Mouse (Mus musculus): ENCODE data around the gene Cfap57.

Cfap57 gene

GRCm38 (mm10) chr4:118612619-118613018 is 8.0 kb downstream of the Cfap57 start:
- TF ChIP-seq POU5F1 (IDR thresholded peaks at IDR 0.05; ENCODE audit: borderline replicate concordance, low read length) (no peak), CTCF (conservative IDR thresholded peaks at IDR 0.05; ENCODE audit: low read length) (peak; percentile 89)
- Histone ChIP-seq H3K4me3 (replicated peaks; ENCODE audit: low read length) (no peak overlapping the region), H3K4me1 (replicated peaks; ENCODE audit: low read depth, low read length) (peaks cover 5% of the 10 kb centered on the region; the same call in 1 of the 2 replicates), H3K9me3 (ENCODE audit: low read length) (no peaks in the 10 kb centered on the region), H3K36me3 (ENCODE audit: insufficient read depth, low read length) (no peaks in the 10 kb centered on the region), H3K27me3 (ENCODE audit: insufficient read depth, low read length) (peaks cover 27% of the 10 kb centered on the region)

- Histone ChIP-seq H3K4me3 (replicated peaks; ENCODE audit: low read length) (no peak overlapping the region), H3K4me1 (replicated peaks; ENCODE audit: low read depth, low read length) (peaks cover 5% of the 10 kb centered on the region; the same call in 1 of the 2 replicates), H3K9me3 (ENCODE audit: low read length) (no peaks in the 10 kb centered on the region), H3K27me3 (ENCODE audit: insufficient read depth, low read length) (peaks cover 26% of the 10 kb centered on the region), H3K36me3 (ENCODE audit: insufficient read depth, low read length) (no peaks in the 10 kb centered on the region)
- TF ChIP-seq POU5F1 (IDR thresholded peaks at IDR 0.05; ENCODE audit: borderline replicate concordance, low read length) (no peak), CTCF (conservative IDR thresholded peaks at IDR 0.05; ENCODE audit: low read length) (no peak), NANOG (IDR thresholded peaks at IDR 0.05; ENCODE audit: borderline replicate concordance, low read length) (no peak)
These were observed 10.7 kb downstream of the Cfap57 start for GRCm38 (mm10) chr4:118609836-118610235.

GRCm38 (mm10) chr4:118604065-118604464 is 16.5 kb downstream of the Cfap57 start:
- TF ChIP-seq NANOG (IDR thresholded peaks at IDR 0.05; ENCODE audit: borderline replicate concordance, low read length) (no peak), CTCF (conservative IDR thresholded peaks at IDR 0.05; ENCODE audit: low read length) (no peak), POU5F1 (IDR thresholded peaks at IDR 0.05; ENCODE audit: borderline replicate concordance, low read length) (no peak)
- peaks cover 21% of the 10 kb centered on the region for H3K9me3 ChIP-seq (ENCODE audit: low read length)
- peaks cover 8% of the 10 kb centered on the region for H3K4me1 ChIP-seq (replicated peaks; ENCODE audit: low read depth, low read length)
- no peaks in the 10 kb centered on the region for H3K36me3 ChIP-seq (ENCODE audit: insufficient read depth, low read length)
- no peak overlapping the region for H3K4me3 ChIP-seq (replicated peaks; ENCODE audit: low read length)
- peaks cover 15% of the 10 kb centered on the region for H3K27me3 ChIP-seq (ENCODE audit: insufficient read depth, low read length)

- no peak for TF ChIP-seq CTCF (conservative IDR thresholded peaks at IDR 0.05; ENCODE audit: low read length)
- TF ChIP-seq POU5F1 (IDR thresholded peaks at IDR 0.05; ENCODE audit: borderline replicate concordance, low read length), result no peak
- TF ChIP-seq NANOG (IDR thresholded peaks at IDR 0.05; ENCODE audit: borderline replicate concordance, low read length), result no peak
- H3K4me3 ChIP-seq (replicated peaks; ENCODE audit: low read length), result no peak overlapping the region
- H3K4me1 ChIP-seq (replicated peaks; ENCODE audit: low read depth, low read length), result peaks cover 59% of the 10 kb centered on the region
- H3K27me3 ChIP-seq (ENCODE audit: insufficient read depth, low read length), result peaks cover 12% of the 10 kb centered on the region; the same call in 1 of the 2 replicates
- H3K36me3 ChIP-seq (ENCODE audit: insufficient read depth, low read length), result no peaks in the 10 kb centered on the region
- H3K9me3 ChIP-seq (ENCODE audit: low read length), result peaks cover 14% of the 10 kb centered on the region
These were observed 30.8 kb downstream of the Cfap57 start for GRCm38 (mm10) chr4:118589733-118590130.

GRCm38 (mm10) chr4:118589053-118589732 is 31.4 kb downstream of the Cfap57 start:
- Histone ChIP-seq H3K9me3 (ENCODE audit: low read length) (peaks cover 14% of the 10 kb centered on the region), H3K36me3 (ENCODE audit: insufficient read depth, low read length) (no peaks in the 10 kb centered on the region), H3K4me1 (replicated peaks; ENCODE audit: low read depth, low read length) (peaks cover 58% of the 10 kb centered on the region), H3K27me3 (ENCODE audit: insufficient read depth, low read length) (peaks cover 16% of the 10 kb centered on the region; the same call in 1 of the 2 replicates), H3K4me3 (replicated peaks; ENCODE audit: low read length) (0 out of 2 replicates have a peak overlapping the region, but pooled peaks have one; percentile 11)
- TF ChIP-seq POU5F1 (IDR thresholded peaks at IDR 0.05; ENCODE audit: borderline replicate concordance, low read length) (no peak), NANOG (IDR thresholded peaks at IDR 0.05; ENCODE audit: borderline replicate concordance, low read length) (0 out of 2 replicates have a peak, but pooled peaks have one; percentile 9), CTCF (conservative IDR thresholded peaks at IDR 0.05; ENCODE audit: low read length) (no peak)

- H3K4me3 ChIP-seq (replicated peaks; ENCODE audit: low read length), result no peak overlapping the region
These were observed 37.9 kb downstream of the Cfap57 start for GRCm38 (mm10) chr4:118582629-118583028.

GRCm38 (mm10) chr4:118581508-118581907 is 39.1 kb downstream of the Cfap57 start:
- Histone ChIP-seq H3K27me3 (ENCODE audit: insufficient read depth, low read length) (peaks cover 52% of the 10 kb centered on the region), H3K9me3 (ENCODE audit: low read length) (peaks cover 7% of the 10 kb centered on the region; the same call in 1 of the 2 replicates), H3K36me3 (ENCODE audit: insufficient read depth, low read length) (no peaks in the 10 kb centered on the region), H3K4me3 (replicated peaks; ENCODE audit: low read length) (peak overlapping the region; percentile 3; the same call in 1 of the 2 replicates), H3K4me1 (replicated peaks; ENCODE audit: low read depth, low read length) (peaks cover 44% of the 10 kb centered on the region)
- TF ChIP-seq CTCF (conservative IDR thresholded peaks at IDR 0.05; ENCODE audit: low read length) (no peak), POU5F1 (IDR thresholded peaks at IDR 0.05; ENCODE audit: borderline replicate concordance, low read length) (no peak), NANOG (IDR thresholded peaks at IDR 0.05; ENCODE audit: borderline replicate concordance, low read length) (no peak)

More at GRCm38 (mm10) chr4:118582629-118583028, 37.9 kb downstream of the Cfap57 start:
- H3K9me3 ChIP-seq (ENCODE audit: low read length), result peaks cover 7% of the 10 kb centered on the region; the same call in 1 of the 2 replicates
- H3K27me3 ChIP-seq (ENCODE audit: insufficient read depth, low read length), result peaks cover 41% of the 10 kb centered on the region
- no peak for TF ChIP-seq NANOG (IDR thresholded peaks at IDR 0.05; ENCODE audit: borderline replicate concordance, low read length)
- peak; percentile 53 for TF ChIP-seq CTCF (conservative IDR thresholded peaks at IDR 0.05; ENCODE audit: low read length)
- H3K4me1 ChIP-seq (replicated peaks; ENCODE audit: low read depth, low read length), result peaks cover 54% of the 10 kb centered on the region
- H3K36me3 ChIP-seq (ENCODE audit: insufficient read depth, low read length), result no peaks in the 10 kb centered on the region

- H3K4me3 ChIP-seq (replicated peaks; ENCODE audit: low read length), result no peak overlapping the region
- H3K36me3 ChIP-seq (ENCODE audit: insufficient read depth, low read length), result no peaks in the 10 kb centered on the region
- H3K9me3 ChIP-seq (ENCODE audit: low read length), result peaks cover 7% of the 10 kb centered on the region; the same call in 1 of the 2 replicates
- H3K4me1 ChIP-seq (replicated peaks; ENCODE audit: low read depth, low read length), result peaks cover 32% of the 10 kb centered on the region
- TF ChIP-seq POU5F1 (IDR thresholded peaks at IDR 0.05; ENCODE audit: borderline replicate concordance, low read length) (no peak), CTCF (conservative IDR thresholded peaks at IDR 0.05; ENCODE audit: low read length) (peak; percentile 85), NANOG (IDR thresholded peaks at IDR 0.05; ENCODE audit: borderline replicate concordance, low read length) (no peak)
- H3K27me3 ChIP-seq (ENCODE audit: insufficient read depth, low read length), result peaks cover 55% of the 10 kb centered on the region
These were observed 41.3 kb downstream of the Cfap57 start for GRCm38 (mm10) chr4:118579313-118579712.
